Mouse (Mus musculus): ENCODE measurements around the gene Wdpcp.
A peak's percentile ranks its signal among the peaks of the same experiment; 100 is the strongest.
"Not testable (repeated sequence)": the region's sequence is repeated elsewhere in the genome, so short reads cannot be mapped to it uniquely, and the experiment has no call there.

Wdpcp gene

DNA sequence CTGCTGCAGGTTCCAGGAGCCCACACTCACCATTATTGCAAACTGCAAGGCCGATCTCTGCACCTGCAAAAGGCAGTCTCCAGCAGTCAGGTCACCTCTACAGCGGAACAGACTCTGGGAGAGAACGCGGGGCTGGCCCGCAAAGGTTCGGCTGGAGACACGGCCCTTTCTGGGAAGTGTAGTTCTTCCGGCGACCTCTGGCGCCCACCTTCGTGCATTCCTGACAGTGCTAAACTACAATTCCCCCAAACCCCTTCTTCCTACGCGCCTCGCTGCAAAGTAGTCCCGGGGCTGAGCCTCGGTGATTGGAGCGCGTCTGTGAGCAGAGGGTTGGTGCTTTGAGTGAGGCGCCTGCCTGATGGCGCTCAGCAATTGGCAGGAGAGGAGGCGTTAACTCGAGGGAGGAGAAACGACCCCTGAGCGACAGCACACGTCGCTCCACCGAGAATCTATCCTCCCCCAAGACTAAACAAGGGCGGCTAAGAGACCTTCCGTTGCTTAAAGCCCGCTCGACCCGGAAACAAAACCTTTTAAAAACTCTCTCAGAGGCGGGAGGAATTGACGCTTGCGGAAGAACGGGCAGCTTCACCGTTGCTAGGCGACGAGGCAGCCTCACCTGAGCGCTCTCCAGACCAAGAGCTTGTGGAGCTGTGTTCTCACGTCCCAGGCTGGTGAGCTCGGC lies at the start of gene Wdpcp, which contains the start of gene Mdh1:
TSS of gene Wdpcp (plus strand) at position 536 of the 682 bp plus-strand sequence.
TSS of gene Mdh1 (minus strand) at position 668 of the 682 bp plus-strand sequence.
- peak; percentile 81 for DNase-seq (ENCODE audit: low spot score)

- DNase-seq (ENCODE audit: low spot score): no peak
Observed at GRCm38 (mm10) chr11:21528676-21529394, 43.2 kb upstream of the Wdpcp start.

GRCm38 (mm10) chr11:21530856-21531255 lies 41.2 kb upstream of the Wdpcp start:
- not testable (repeated sequence) for DNase-seq (ENCODE audit: low spot score)

- no peak for DNase-seq (ENCODE audit: low spot score)
Observed at GRCm38 (mm10) chr11:21540072-21540471, 32.0 kb upstream of the Wdpcp start.

GRCm38 (mm10) chr11:21540622-21541021 lies 31.4 kb upstream of the Wdpcp start:
- DNase-seq (ENCODE audit: low spot score): no peak

- DNase-seq (ENCODE audit: low spot score): no peak
Observed at GRCm38 (mm10) chr11:21542731-21543130, 29.3 kb upstream of the Wdpcp start.

GRCm38 (mm10) chr11:21545021-21545420 lies 27.0 kb upstream of the Wdpcp start:
- DNase-seq (ENCODE audit: low spot score): no peak

DNA sequence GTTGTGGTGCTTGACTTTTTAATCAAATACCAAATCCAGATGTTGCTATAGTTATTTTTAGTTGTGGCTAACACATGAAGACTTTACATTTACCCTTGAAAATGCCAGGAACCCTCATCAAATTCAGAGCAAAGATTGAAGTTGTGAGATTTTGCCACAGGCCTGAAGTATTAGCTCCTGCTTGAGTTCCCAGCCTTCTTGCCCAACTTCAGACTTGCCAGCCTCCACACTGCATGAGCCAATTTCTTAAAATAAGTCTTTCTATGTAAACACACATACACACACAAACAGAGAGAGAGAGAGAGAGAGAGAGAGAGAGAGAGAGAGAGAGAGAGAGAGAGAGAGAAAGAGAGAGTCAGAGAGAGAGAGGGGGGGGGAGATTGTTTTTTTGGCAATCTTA lies 26.1 kb upstream of the Wdpcp start:
- no peak for DNase-seq (ENCODE audit: low spot score)

- no peak for DNase-seq (ENCODE audit: low spot score)
Observed at GRCm38 (mm10) chr11:21546671-21547070, 25.4 kb upstream of the Wdpcp start.

DNA sequence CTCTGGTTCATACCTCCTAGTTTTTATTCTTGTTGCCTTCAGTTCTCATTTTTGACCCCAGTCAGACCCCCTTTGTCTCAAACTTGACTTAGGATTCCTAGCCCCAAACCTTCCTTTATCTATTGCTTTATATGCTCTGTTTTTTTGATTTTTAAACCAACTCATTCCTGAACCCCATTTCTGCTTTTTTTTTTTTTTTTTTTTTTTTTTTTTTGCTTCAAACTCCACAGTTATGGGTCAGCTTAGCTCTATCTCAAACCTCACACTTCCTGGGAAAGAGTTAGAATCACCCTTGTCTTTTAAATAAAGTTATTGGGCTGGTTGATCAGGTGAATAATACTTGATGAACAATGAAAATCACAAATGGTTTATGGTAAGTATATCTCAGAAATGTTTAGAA lies 24.5 kb upstream of the Wdpcp start:
- DNase-seq (ENCODE audit: low spot score): no peak

GRCm38 (mm10) chr11:21549052-21549451 lies 23.0 kb upstream of the Wdpcp start:
- DNase-seq (ENCODE audit: low spot score): no peak

DNA sequence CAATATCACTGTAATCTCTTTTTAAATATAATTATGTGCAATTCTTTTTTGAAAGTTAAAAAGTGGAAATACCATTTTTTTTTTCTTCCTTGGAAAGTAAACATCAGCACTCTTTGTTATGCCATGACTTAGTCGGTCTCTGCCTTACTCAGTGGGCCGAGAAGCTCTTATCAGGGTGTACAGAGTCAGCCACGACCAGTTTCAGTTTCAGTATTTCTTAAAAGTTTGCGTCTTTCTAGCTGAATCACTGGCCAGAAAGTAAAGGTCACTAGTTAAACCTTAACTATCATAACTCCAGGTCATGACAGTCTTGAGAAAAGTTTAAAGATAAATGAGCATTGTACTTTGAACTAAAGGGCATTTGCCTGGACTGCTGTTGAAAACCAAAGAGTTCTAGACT lies 22.3 kb upstream of the Wdpcp start:
- DNase-seq (ENCODE audit: low spot score): peak; percentile 29

GRCm38 (mm10) chr11:21550222-21551173 lies 21.5 kb upstream of the Wdpcp start:
- DNase-seq (ENCODE audit: low spot score): no peak

DNA sequence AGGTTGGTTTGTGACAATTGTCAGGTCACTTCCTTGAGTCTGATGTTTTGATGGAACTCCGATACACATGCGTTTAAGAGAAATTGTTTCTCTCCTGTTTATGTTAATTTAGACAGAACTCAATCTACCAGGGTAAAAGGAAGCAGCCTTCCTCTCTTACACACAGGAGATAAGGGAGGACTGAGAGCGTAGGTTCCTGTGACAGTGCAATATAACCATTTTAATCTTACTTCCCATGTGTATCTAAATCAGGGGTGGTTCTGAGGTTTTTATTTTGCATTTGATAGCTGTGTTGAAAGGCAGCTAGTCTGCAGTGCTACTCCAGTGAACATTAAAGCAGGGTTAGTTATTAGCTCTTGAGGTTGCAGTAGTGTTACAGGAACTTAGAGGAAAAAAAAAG lies 20.0 kb upstream of the Wdpcp start:
- DNase-seq (ENCODE audit: low spot score): no peak

GRCm38 (mm10) chr11:21559727-21560126 lies 12.3 kb upstream of the Wdpcp start:
- DNase-seq (ENCODE audit: low spot score): no peak

GRCm38 (mm10) chr11:21561347-21561746 lies 10.7 kb upstream of the Wdpcp start:
- DNase-seq (ENCODE audit: low spot score): no peak

- no peak for DNase-seq (ENCODE audit: low spot score)
Observed at GRCm38 (mm10) chr11:21563617-21564325, 8.3 kb upstream of the Wdpcp start.

GRCm38 (mm10) chr11:21564681-21565405 lies 7.2 kb upstream of the Wdpcp start:
- DNase-seq (ENCODE audit: low spot score): no peak

- no peak for DNase-seq (ENCODE audit: low spot score)
Observed at GRCm38 (mm10) chr11:21566934-21567333, 5.1 kb upstream of the Wdpcp start.

- no peak for DNase-seq (ENCODE audit: low spot score)
Observed at GRCm38 (mm10) chr11:21567733-21568132, 4.3 kb upstream of the Wdpcp start.

DNA sequence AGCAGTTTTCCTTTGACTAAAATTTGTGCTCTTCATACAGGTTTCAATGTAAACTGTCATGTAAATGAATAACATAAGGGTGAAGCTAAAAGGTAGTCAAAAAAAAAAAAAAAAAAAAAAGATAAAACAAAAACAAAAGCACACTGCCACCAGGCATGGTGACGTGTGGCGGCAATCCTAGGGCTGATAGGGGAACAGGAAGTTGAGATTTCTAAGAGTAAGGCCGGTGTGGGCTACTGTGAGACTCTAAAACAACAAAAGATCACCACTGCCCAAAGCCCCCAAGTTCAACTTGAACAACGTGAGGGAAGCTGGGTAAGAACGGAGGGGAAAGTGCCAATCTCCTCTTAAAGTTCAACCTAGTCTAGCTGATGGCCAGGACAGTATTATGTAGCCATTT lies 3.0 kb upstream of the Wdpcp start:
- no peak for DNase-seq (ENCODE audit: low spot score)

All from c-Kit-positive CD71-positive TER-119-positive erythroid progenitor cells, embryonic 14.5 days (primary cell).